Mouse (Mus musculus) neural tube, embryonic 12.5 days (tissue): ENCODE measurements around the gene Mdm2. TPM values are rescaled to one million over a fixed set of nuclear protein-coding genes. Genes with fewer than 3 reads are reported as not detected.
A peak's percentile ranks its signal among the peaks of the same experiment; 100 is the strongest.

ENCODE experiments used
- ATAC-seq: fragments of 200-750 bp; cut with Nextera tagmentation; 2 replicates; pipeline ENCODE4 v1.8.0; 2017; ENCODE audit warnings: low read depth, mild to moderate bottlenecking, moderate TSS enrichment, moderate library complexity; ENCODE audit not compliant: low FRiP score
- H3K27ac ChIP-seq: fragments of 300-500 bp; sonication (generic); 2 replicates; pipeline ENCODE4 v1.5.1; 2016
- H3K27me3 ChIP-seq: fragments of 300-500 bp; sonication (generic); replicated peaks from 2 replicates; pipeline ENCODE4 v1.6.1; 2016; ENCODE audit warnings: mild to moderate bottlenecking
- H3K36me3 ChIP-seq: fragments of 300-500 bp; sonication (generic); 2 replicates; pipeline ENCODE4 v1.6.1; 2016; ENCODE audit warnings: mild to moderate bottlenecking
- H3K4me1 ChIP-seq: fragments of 300-500 bp; sonication (generic); 2 replicates; pipeline ENCODE4 v1.6.1; 2016
- H3K4me2 ChIP-seq: fragments of 300-500 bp; sonication (generic); replicated peaks from 2 replicates; pipeline ENCODE4 v1.6.1; 2016; ENCODE audit warnings: mild to moderate bottlenecking
- H3K4me3 ChIP-seq: fragments of 300-500 bp; sonication (generic); 2 replicates; pipeline ENCODE4 v1.5.1; 2016
- H3K9ac ChIP-seq: fragments of 300-500 bp; sonication (generic); 2 replicates; pipeline ENCODE4 v1.6.1; 2016; ENCODE audit warnings: mild to moderate bottlenecking
- H3K9me3 ChIP-seq: fragments of 300-500 bp; sonication (generic); 2 replicates; pipeline ENCODE4 v1.6.1; 2016; ENCODE audit warnings: mild to moderate bottlenecking
- WGBS: fragments of 180-500 bp; shearing (Covaris S2); methylation state at CpG from one replicate; pipeline ENCODE4 v1.1.7; 2016; 5-methylcytosine and 5-hydroxymethylcytosine counted together
- polyA plus RNA-seq: library from polyadenylated mRNA; unstranded; fragments of >200 nt; fragmentation: Nextera tagmentation; extraction: Ambion mirVana; gene quantifications from 2 replicates; pipeline ENCODE4 v1.2.1, GENCODE M21; 2016

Gene Mdm2
- polyA plus RNA-seq, 1 experiment from 2014 or later, result 74.4 TPM

GRCm38 (mm10) chr10:117664208-117664925 lies 46.2 kb downstream of the Mdm2 start:
- no peaks in the 10 kb centered on the region for H3K27me3 ChIP-seq
- peak overlapping the region; percentile 41 for H3K4me2 ChIP-seq
- no peaks in the 10 kb centered on the region for H3K36me3 ChIP-seq
- no peak overlapping the region for H3K9ac ChIP-seq
- H3K9me3 ChIP-seq, result no peaks in the 10 kb centered on the region
- H3K4me3 ChIP-seq, result no peak overlapping the region
- peaks cover 6% of the 10 kb centered on the region for H3K4me1 ChIP-seq
- WGBS, result 57% methylated on average over 14 of the region's 14 CpGs
- ATAC-seq, result no peak
- no peak overlapping the region for H3K27ac ChIP-seq

- no peaks in the 10 kb centered on the region for H3K9me3 ChIP-seq
- no peak overlapping the region for H3K4me3 ChIP-seq
- no peaks in the 10 kb centered on the region for H3K27me3 ChIP-seq
- WGBS, result 16% methylated on average over 9 of the region's 9 CpGs
- H3K27ac ChIP-seq, result no peak overlapping the region
- peaks cover 6% of the 10 kb centered on the region for H3K4me1 ChIP-seq
- H3K9ac ChIP-seq, result no peak overlapping the region
- peak overlapping the region; percentile 41 for H3K4me2 ChIP-seq
- 0 out of 2 replicates have a peak, but pooled peaks have one; percentile 48 for ATAC-seq
- H3K36me3 ChIP-seq, result no peaks in the 10 kb centered on the region
These were observed 46.7 kb downstream of the Mdm2 start for GRCm38 (mm10) chr10:117663865-117664200.

GRCm38 (mm10) chr10:117663056-117663864 lies 47.3 kb downstream of the Mdm2 start:
- Histone ChIP-seq H3K4me3 (no peak overlapping the region), H3K9me3 (no peaks in the 10 kb centered on the region), H3K4me2 (peak overlapping the region; percentile 41), H3K36me3 (no peaks in the 10 kb centered on the region), H3K27me3 (no peaks in the 10 kb centered on the region), H3K4me1 (peaks cover 6% of the 10 kb centered on the region), H3K9ac (no peak overlapping the region), H3K27ac (no peak overlapping the region)
- WGBS, result 75% methylated on average over 14 of the region's 14 CpGs
- ATAC-seq, result no peak

- no peak for ATAC-seq
- Histone ChIP-seq H3K4me1 (peaks cover 6% of the 10 kb centered on the region), H3K36me3 (no peaks in the 10 kb centered on the region), H3K9ac (no peak overlapping the region), H3K4me3 (no peak overlapping the region), H3K27me3 (no peaks in the 10 kb centered on the region), H3K4me2 (no peak overlapping the region), H3K27ac (no peak overlapping the region), H3K9me3 (no peaks in the 10 kb centered on the region)
- 82% methylated on average over 15 of the region's 15 CpGs for WGBS
These were observed 48.1 kb downstream of the Mdm2 start for GRCm38 (mm10) chr10:117662316-117663055.

- Histone ChIP-seq H3K4me1 (peaks cover 6% of the 10 kb centered on the region), H3K27ac (no peak overlapping the region), H3K4me2 (no peak overlapping the region), H3K36me3 (no peaks in the 10 kb centered on the region), H3K9ac (no peak overlapping the region), H3K4me3 (no peak overlapping the region), H3K27me3 (no peaks in the 10 kb centered on the region), H3K9me3 (no peaks in the 10 kb centered on the region)
- 56% methylated on average over 11 of the region's 11 CpGs for WGBS
- no peak for ATAC-seq
These were observed 50.7 kb downstream of the Mdm2 start for GRCm38 (mm10) chr10:117659819-117660218.

- peaks cover 6% of the 10 kb centered on the region for H3K4me1 ChIP-seq
- no peaks in the 10 kb centered on the region for H3K36me3 ChIP-seq
- no peak for ATAC-seq
- H3K9me3 ChIP-seq, result no peaks in the 10 kb centered on the region
- no peaks in the 10 kb centered on the region for H3K27me3 ChIP-seq
- WGBS, result 41% methylated on average over 11 of the region's 11 CpGs
- no peak overlapping the region for H3K9ac ChIP-seq
- H3K27ac ChIP-seq, result no peak overlapping the region
- H3K4me2 ChIP-seq, result no peak overlapping the region
- no peak overlapping the region for H3K4me3 ChIP-seq
These were observed 51.1 kb downstream of the Mdm2 start for GRCm38 (mm10) chr10:117659430-117659813.

GRCm38 (mm10) chr10:117658522-117659429 lies 51.8 kb downstream of the Mdm2 start:
- Histone ChIP-seq H3K4me3 (no peak overlapping the region), H3K27ac (no peak overlapping the region), H3K9ac (no peak overlapping the region), H3K27me3 (no peaks in the 10 kb centered on the region), H3K9me3 (no peaks in the 10 kb centered on the region), H3K36me3 (no peaks in the 10 kb centered on the region), H3K4me1 (peaks cover 2% of the 10 kb centered on the region), H3K4me2 (no peak overlapping the region)
- ATAC-seq, result no peak
- WGBS, result 90% methylated on average over 14 of the region's 14 CpGs

GRCm38 (mm10) chr10:117657659-117658306 lies 52.8 kb downstream of the Mdm2 start:
- Histone ChIP-seq H3K4me1 (no peaks in the 10 kb centered on the region), H3K9me3 (no peaks in the 10 kb centered on the region), H3K27me3 (no peaks in the 10 kb centered on the region), H3K4me2 (no peak overlapping the region), H3K4me3 (no peak overlapping the region), H3K36me3 (no peaks in the 10 kb centered on the region), H3K9ac (no peak overlapping the region), H3K27ac (no peak overlapping the region)
- 93% methylated on average over 3 of the region's 3 CpGs for WGBS
- no peak for ATAC-seq

GRCm38 (mm10) chr10:117656985-117657658 lies 53.4 kb downstream of the Mdm2 start:
- H3K9me3 ChIP-seq, result no peaks in the 10 kb centered on the region
- H3K36me3 ChIP-seq, result no peaks in the 10 kb centered on the region
- H3K27me3 ChIP-seq, result no peaks in the 10 kb centered on the region
- no peak for ATAC-seq
- H3K4me3 ChIP-seq, result no peak overlapping the region
- no peaks in the 10 kb centered on the region for H3K4me1 ChIP-seq
- no peak overlapping the region for H3K4me2 ChIP-seq
- H3K27ac ChIP-seq, result no peak overlapping the region
- no peak overlapping the region for H3K9ac ChIP-seq
- 86% methylated on average over 7 of the region's 7 CpGs for WGBS

GRCm38 (mm10) chr10:117656662-117656962 lies 53.9 kb downstream of the Mdm2 start:
- Histone ChIP-seq H3K27me3 (no peaks in the 10 kb centered on the region), H3K9me3 (no peaks in the 10 kb centered on the region), H3K27ac (no peak overlapping the region), H3K4me3 (no peak overlapping the region), H3K9ac (no peak overlapping the region), H3K4me2 (no peak overlapping the region), H3K36me3 (no peaks in the 10 kb centered on the region), H3K4me1 (no peaks in the 10 kb centered on the region)
- ATAC-seq, result no peak
- WGBS, result 92% methylated on average over 6 of the region's 6 CpGs
